Mouse (Mus musculus): ENCODE results near the gene Sat2. TPM values are rescaled to one million over a fixed set of nuclear protein-coding genes. Genes with fewer than 3 reads are reported as not detected.
A peak's percentile ranks its signal among the peaks of the same experiment; 100 is the strongest.

Gene Sat2
- total RNA-seq, 1 experiment from 2014 or later = not detected

DNA sequence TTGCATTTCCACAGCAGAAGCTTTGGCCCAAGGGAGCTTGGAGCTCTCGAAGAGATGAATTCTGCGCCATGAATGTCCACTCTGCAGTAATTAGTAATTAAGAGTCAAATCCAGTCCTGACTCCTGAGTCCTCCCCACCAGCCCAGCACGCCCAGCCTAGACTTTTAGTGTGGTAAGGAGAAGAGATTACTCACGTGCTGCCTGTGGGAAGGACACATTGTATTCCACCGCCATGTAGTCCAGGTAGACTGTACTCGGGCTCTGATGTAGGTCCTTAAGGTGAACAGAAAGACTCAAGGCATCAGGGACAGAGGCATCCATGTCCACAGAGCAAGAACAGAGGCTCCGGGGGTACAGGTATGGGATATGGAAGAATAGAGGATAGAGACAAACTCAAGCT is 43.0 kb downstream of the Sat2 start:
- no peak for ATAC-seq (replicated peaks; ENCODE audit: low read depth, poor library complexity, severe bottlenecking)

- no peak for ATAC-seq (replicated peaks; ENCODE audit: low read depth, poor library complexity, severe bottlenecking)
These were observed 43.7 kb downstream of the Sat2 start for GRCm38 (mm10) chr11:69665457-69665960.

DNA sequence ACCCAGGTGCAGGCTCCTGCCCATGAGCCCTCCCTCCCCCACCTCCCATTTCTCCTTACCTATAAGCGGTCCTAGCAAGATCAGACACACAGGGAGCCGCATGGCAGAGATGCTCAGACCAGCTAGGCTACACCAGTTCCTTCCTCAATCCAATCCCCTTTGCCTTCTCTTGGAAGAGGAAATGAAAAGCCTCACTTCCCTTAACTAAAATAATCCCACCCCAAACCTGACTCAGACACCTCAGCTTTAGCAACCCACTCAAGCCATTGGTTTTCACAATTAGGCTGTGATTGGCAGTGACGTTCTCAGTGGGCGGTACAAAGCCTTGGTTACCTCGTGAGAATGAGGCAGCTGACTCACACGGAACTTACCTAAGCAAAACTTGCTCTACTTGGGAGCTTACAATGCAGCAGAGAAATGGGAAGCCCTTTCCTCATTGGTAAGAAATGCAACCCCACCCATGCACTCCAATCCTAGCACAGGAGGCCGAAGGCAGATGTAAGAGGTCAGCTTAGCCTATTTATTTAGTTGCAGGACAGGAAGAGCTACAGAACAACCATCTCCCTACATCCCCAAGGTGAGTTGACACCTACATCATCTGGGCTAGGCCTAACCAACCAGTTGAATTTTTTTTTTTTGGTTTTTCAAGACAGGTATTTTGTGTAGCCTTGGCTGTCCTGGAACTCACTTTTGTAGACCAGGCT is 44.3 kb downstream of the Sat2 start, which contains the start of gene Cd68:
TSS of gene Cd68 (minus strand) at position 193 of the 704 bp plus-strand sequence.
- ATAC-seq (replicated peaks; ENCODE audit: low read depth, poor library complexity, severe bottlenecking) = peak; percentile 36

DNA sequence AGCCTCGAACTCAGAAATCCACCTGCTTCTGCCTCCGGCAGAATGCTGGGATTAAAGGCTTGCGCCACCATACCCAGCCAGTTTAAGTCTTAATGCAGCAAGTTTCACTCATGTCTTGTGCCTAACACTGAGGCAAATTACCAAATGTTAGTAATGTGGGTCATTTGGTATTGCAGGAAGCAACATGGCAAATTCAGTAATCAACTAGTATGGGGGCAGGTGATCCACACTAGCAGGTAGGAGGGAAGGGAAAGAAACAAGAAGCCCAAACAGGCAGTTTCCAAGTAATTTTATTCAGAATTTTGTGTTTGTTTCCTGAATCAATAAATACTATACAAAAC is 44.8 kb downstream of the Sat2 start:
- no peak for ATAC-seq (replicated peaks; ENCODE audit: low read depth, poor library complexity, severe bottlenecking)

GRCm38 (mm10) chr11:69670786-69671725 is 49.2 kb downstream of the Sat2 start:
- ATAC-seq (replicated peaks; ENCODE audit: low read depth, poor library complexity, severe bottlenecking) = peak; percentile 54

- peak; percentile 7; the same call in 1 of the 2 replicates for ATAC-seq (replicated peaks; ENCODE audit: low read depth, poor library complexity, severe bottlenecking)
These were observed 49.9 kb downstream of the Sat2 start for GRCm38 (mm10) chr11:69671726-69672124.

- ATAC-seq (replicated peaks; ENCODE audit: low read depth, poor library complexity, severe bottlenecking) = peak; percentile 88
These were observed 50.4 kb downstream of the Sat2 start, which contains the start of gene Eif4a1 for GRCm38 (mm10) chr11:69672211-69672706. Eif4a1 (minus strand) TSS chr11:69672423.

Other genes starting within 250 kb of the Sat2 start
- 181 and 216 TPM in 2 replicates for gene Naa38, start 226.5 kb upstream of the Sat2 start, total RNA-seq (2017)
- 35.5 and 37.6 TPM in 2 replicates for gene Cyb5d1, start 226.4 kb upstream of the Sat2 start, total RNA-seq (2017)
- gene Tmem88, start 223.8 kb upstream of the Sat2 start, total RNA-seq (2017) = 0.46 TPM in 1 of 2 replicates, not detected in the other
- gene Kdm6b, start 208.3 kb upstream of the Sat2 start, total RNA-seq (2017) = 3.5 and 6.6 TPM in 2 replicates
- gene Dnah2, start 72.9 kb upstream of the Sat2 start, total RNA-seq (2017) = 0.68 TPM in 1 of 2 replicates, not detected in the other
- 0.55 TPM in 1 of 2 replicates, not detected in the other for gene Efnb3, start 61.8 kb upstream of the Sat2 start, total RNA-seq (2017)
- gene Wrap53, start 41.8 kb upstream of the Sat2 start, total RNA-seq (2017) = 5.0 and 8.0 TPM in 2 replicates
- gene Trp53, start 41.7 kb upstream of the Sat2 start, total RNA-seq (2017) = 78.8 and 104 TPM in 2 replicates
- gene Atp1b2, start 16.1 kb upstream of the Sat2 start, total RNA-seq (2017) = 16.9 and 26.2 TPM in 2 replicates
- gene Shbg, start 4.1 kb upstream of the Sat2 start, total RNA-seq (2017) = not detected in 2 replicates
- 38.9 and 44.1 TPM in 2 replicates for gene Fxr2, start 11.0 kb downstream of the Sat2 start, total RNA-seq (2017)
- 0.87 TPM in 1 of 2 replicates, not detected in the other for gene Sox15, start 33.3 kb downstream of the Sat2 start, total RNA-seq (2017)
- gene Mpdu1, start 40.6 kb downstream of the Sat2 start, total RNA-seq (2017) = 51.8 and 56.8 TPM in 2 replicates
- gene Cd68, start 44.1 kb downstream of the Sat2 start, total RNA-seq (2017) = 11.0 and 29.0 TPM in 2 replicates
- gene Eif4a1, start 50.4 kb downstream of the Sat2 start, total RNA-seq (2017) = 895 and 933 TPM in 2 replicates
- gene Senp3, start 60.1 kb downstream of the Sat2 start, total RNA-seq (2017) = 75.7 and 92.7 TPM in 2 replicates
- 7.7 and 11.1 TPM in 2 replicates for gene Tnfsf13, start 63.8 kb downstream of the Sat2 start, total RNA-seq (2017)
- not detected in 2 replicates for gene Tnfsf12, start 73.8 kb downstream of the Sat2 start, total RNA-seq (2017)
- 2.1 and 3.0 TPM in 2 replicates for gene Tnfsfm13, start 74.1 kb downstream of the Sat2 start, total RNA-seq (2017)
- 59.3 and 132 TPM in 2 replicates for gene Polr2a, start 136.6 kb downstream of the Sat2 start, total RNA-seq (2017)
- not detected in 2 replicates for gene Slc35g3, start 139.9 kb downstream of the Sat2 start, total RNA-seq (2017)
- 2.2 and 2.6 TPM in 2 replicates for gene Zbtb4, start 143.9 kb downstream of the Sat2 start, total RNA-seq (2017)
- 0.27 and 1.5 TPM in 2 replicates for gene Chrnb1, start 173.9 kb downstream of the Sat2 start, total RNA-seq (2017)
- 2.5 TPM in 1 of 2 replicates, not detected in the other for gene Fgf11, start 179.8 kb downstream of the Sat2 start, total RNA-seq (2017)
- not detected in 2 replicates for gene Tmem102, start 183.6 kb downstream of the Sat2 start, total RNA-seq (2017)
- not detected in 2 replicates for gene Gm39566, start 193.3 kb downstream of the Sat2 start, total RNA-seq (2017)
- not detected in 2 replicates for gene Spem2, start 196.4 kb downstream of the Sat2 start, total RNA-seq (2017)
- not detected in 2 replicates for gene Spem1, start 200.2 kb downstream of the Sat2 start, total RNA-seq (2017)
- gene Nlgn2, start 215.8 kb downstream of the Sat2 start, total RNA-seq (2017) = 6.5 and 8.6 TPM in 2 replicates
- 245 and 258 TPM in 2 replicates for gene Tmem256, start 216.5 kb downstream of the Sat2 start, total RNA-seq (2017)
- 24.6 and 31.0 TPM in 2 replicates for gene Plscr3, start 224.4 kb downstream of the Sat2 start, total RNA-seq (2017)
- gene Tnk1, start 236.7 kb downstream of the Sat2 start, total RNA-seq (2017) = not detected in 2 replicates